Mouse (Mus musculus) Muller cell, postnatal 12 days (primary cell): ENCODE data around the gene Cartpt.
"Not testable (repeated sequence)": the region's sequence is repeated elsewhere in the genome, so short reads cannot be mapped to it uniquely, and the experiment has no call there.

Experiments used
- DNase-seq: peaks from one replicate; pipeline ENCODE4 v3.0.0-alpha.2; 2015; ENCODE audit errors: inconsistent ontology term

Cartpt gene

GRCm38 (mm10) chr13:99857336-99857735 lies 43.6 kb downstream of the Cartpt start:
- DNase-seq: no peak

GRCm38 (mm10) chr13:99855229-99855628 lies 45.7 kb downstream of the Cartpt start:
- DNase-seq: no peak

GRCm38 (mm10) chr13:99853131-99853530 lies 47.8 kb downstream of the Cartpt start:
- DNase-seq: no peak

GRCm38 (mm10) chr13:99852416-99852815 lies 48.5 kb downstream of the Cartpt start:
- DNase-seq: not testable (repeated sequence)

GRCm38 (mm10) chr13:99851026-99851425 lies 49.9 kb downstream of the Cartpt start:
- DNase-seq: no peak

- no peak for DNase-seq
Measured at GRCm38 (mm10) chr13:99849597-99849996, 51.3 kb downstream of the Cartpt start.
